Mouse (Mus musculus) lung, embryonic 16.5 days (tissue): ENCODE data around the gene Sh3bp5. TPM values are rescaled to one million over a fixed set of nuclear protein-coding genes. Genes with fewer than 3 reads are reported as not detected.

ENCODE experiments used
- ATAC-seq: fragments of 200-750 bp; cut with Nextera tagmentation; 2 replicates; pipeline ENCODE4 v1.8.0; 2017; ENCODE audit warnings: low read depth, mild to moderate bottlenecking, moderate library complexity
- H3K27ac ChIP-seq: fragments of 300-500 bp; sonication (generic); 2 replicates; pipeline ENCODE4 v1.5.1; 2014; ENCODE audit warnings: mild to moderate bottlenecking, control low read depth, low read length
- H3K27me3 ChIP-seq: fragments of 300-500 bp; sonication (generic); 2 replicates; pipeline ENCODE4 v1.6.1; 2014; ENCODE audit warnings: low read depth, low read length, mixed read lengths; ENCODE audit not compliant: control insufficient read depth, insufficient read depth
- H3K36me3 ChIP-seq: fragments of 300-500 bp; sonication (generic); 2 replicates; pipeline ENCODE4 v1.6.1; 2014; ENCODE audit warnings: low read length; ENCODE audit not compliant: control insufficient read depth, insufficient read depth
- H3K4me1 ChIP-seq: fragments of 300-500 bp; sonication (generic); replicated peaks from 2 replicates; pipeline ENCODE4 v1.6.1; 2014; ENCODE audit warnings: low read length, mixed read lengths; ENCODE audit not compliant: control insufficient read depth, insufficient read depth
- H3K4me2 ChIP-seq: fragments of 300-500 bp; sonication (generic); 2 replicates; pipeline ENCODE4 v1.6.1; 2014; ENCODE audit warnings: low read depth, low read length, control low read depth
- H3K4me3 ChIP-seq: fragments of 300-500 bp; sonication (generic); 2 replicates; pipeline ENCODE4 v1.5.1; 2014; ENCODE audit warnings: mild to moderate bottlenecking, low read length, control low read depth
- H3K9ac ChIP-seq: fragments of 300-500 bp; sonication (generic); 2 replicates; pipeline ENCODE4 v1.6.1; 2014; ENCODE audit warnings: low read length, control low read depth
- H3K9me3 ChIP-seq: fragments of 300-500 bp; sonication (generic); 2 replicates; pipeline ENCODE4 v1.6.1; 2016; ENCODE audit warnings: low read length; ENCODE audit not compliant: control insufficient read depth
- WGBS: fragments of 180-500 bp; shearing (Covaris S2); extraction: QIAGEN DNeasy Blood & Tissue Kit; methylation state at CpG from one replicate; pipeline ENCODE4 v1.1.7; 2014; 5-methylcytosine and 5-hydroxymethylcytosine counted together
- polyA plus RNA-seq: library from polyadenylated mRNA; unstranded; fragments of >200 nt; fragmentation: Nextera tagmentation; extraction: Ambion mirVana; gene quantifications from 2 replicates; pipeline ENCODE4 v1.2.1, GENCODE M21; 2015

The Sh3bp5 gene
- polyA plus RNA-seq, 1 experiment from 2014 or later: 27.3 TPM

DNA sequence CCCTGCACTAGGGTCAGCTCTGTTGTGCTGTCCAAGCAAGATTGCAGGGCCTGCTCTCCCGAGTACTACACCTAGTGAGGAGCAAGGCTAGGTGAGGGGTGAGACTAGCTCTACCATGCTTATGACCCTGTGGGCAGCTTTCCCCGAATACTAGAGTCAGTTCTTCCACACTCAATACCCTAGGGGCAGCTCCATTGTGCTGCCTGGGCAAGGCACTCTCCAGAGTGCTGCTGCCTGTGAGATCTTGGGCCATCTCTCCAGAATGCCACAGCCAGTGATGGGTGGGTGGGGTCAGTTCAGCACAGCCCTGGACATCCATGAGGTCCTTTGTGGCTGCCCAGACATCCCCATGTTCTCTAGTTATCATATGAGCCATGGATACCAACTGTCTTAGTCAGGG lies 106.1 kb downstream of the Sh3bp5 start:
- ATAC-seq: no peak
- no peaks in the 10 kb centered on the region for H3K4me1 ChIP-seq

GRCm38 (mm10) chr14:31327681-31328080 lies 108.2 kb downstream of the Sh3bp5 start:
- H3K4me2 ChIP-seq: no peak overlapping the region
- WGBS: 54% methylated on average over 4 of the region's 4 CpGs
- ATAC-seq: no peak
- no peak overlapping the region for H3K27ac ChIP-seq
- H3K9me3 ChIP-seq: no peaks in the 10 kb centered on the region
- H3K27me3 ChIP-seq: no peaks in the 10 kb centered on the region
- H3K4me3 ChIP-seq: no peak overlapping the region
- no peaks in the 10 kb centered on the region for H3K36me3 ChIP-seq
- peaks cover 6% of the 10 kb centered on the region; the same call in 1 of the 2 replicates for H3K4me1 ChIP-seq
- no peak overlapping the region for H3K9ac ChIP-seq

More for the DNA sequence above, 106.1 kb downstream of the Sh3bp5 start:
- H3K9me3 ChIP-seq: no peaks in the 10 kb centered on the region
- H3K36me3 ChIP-seq: no peaks in the 10 kb centered on the region
- no peak overlapping the region for H3K9ac ChIP-seq
- 35% methylated on average over 2 of the region's 2 CpGs for WGBS
- no peak overlapping the region for H3K4me2 ChIP-seq
- no peaks in the 10 kb centered on the region for H3K27me3 ChIP-seq
- H3K27ac ChIP-seq: no peak overlapping the region
- no peak overlapping the region for H3K4me3 ChIP-seq

DNA sequence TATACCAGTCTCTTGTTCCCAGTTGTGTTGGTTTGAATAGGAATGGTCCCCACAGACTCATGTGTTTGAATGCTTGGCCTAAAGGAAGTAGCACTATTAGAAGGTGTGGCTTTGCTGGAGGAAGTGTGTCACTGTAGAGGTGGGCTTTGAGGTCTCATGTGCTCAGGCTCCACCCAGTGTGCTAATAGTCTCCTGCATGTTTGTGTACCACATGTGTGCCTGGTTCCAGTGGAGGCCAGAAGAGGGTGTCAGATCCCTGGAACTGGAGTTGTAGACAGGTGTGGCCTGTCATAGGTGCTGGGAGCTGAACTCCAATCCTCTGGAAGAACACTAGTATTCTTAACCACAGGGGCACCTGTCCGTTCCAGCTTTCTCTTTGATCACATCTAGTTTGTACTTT lies 108.7 kb downstream of the Sh3bp5 start:
- 82% methylated on average over 1 of the region's 1 CpGs for WGBS
- no peak for ATAC-seq

GRCm38 (mm10) chr14:31326770-31327169 lies 109.1 kb downstream of the Sh3bp5 start:
- WGBS: 65% methylated on average over 7 of the region's 7 CpGs
- Histone ChIP-seq H3K9ac (no peak overlapping the region), H3K4me2 (no peak overlapping the region), H3K4me3 (no peak overlapping the region), H3K9me3 (no peaks in the 10 kb centered on the region), H3K36me3 (no peaks in the 10 kb centered on the region), H3K4me1 (peaks cover 6% of the 10 kb centered on the region; the same call in 1 of the 2 replicates), H3K27me3 (no peaks in the 10 kb centered on the region), H3K27ac (no peak overlapping the region)
- no peak for ATAC-seq

More for the DNA sequence above, 108.7 kb downstream of the Sh3bp5 start:
- Histone ChIP-seq H3K9me3 (no peaks in the 10 kb centered on the region), H3K27ac (no peak overlapping the region), H3K9ac (no peak overlapping the region), H3K4me3 (no peak overlapping the region), H3K4me1 (peaks cover 6% of the 10 kb centered on the region; the same call in 1 of the 2 replicates), H3K4me2 (no peak overlapping the region), H3K27me3 (no peaks in the 10 kb centered on the region), H3K36me3 (no peaks in the 10 kb centered on the region)

- Histone ChIP-seq H3K4me1 (peaks cover 6% of the 10 kb centered on the region; the same call in 1 of the 2 replicates), H3K4me3 (no peak overlapping the region), H3K4me2 (no peak overlapping the region), H3K9ac (no peak overlapping the region), H3K9me3 (no peaks in the 10 kb centered on the region), H3K27me3 (no peaks in the 10 kb centered on the region), H3K27ac (no peak overlapping the region), H3K36me3 (no peaks in the 10 kb centered on the region)
- no peak for ATAC-seq
- 53% methylated on average over 5 of the region's 5 CpGs for WGBS
Observed at GRCm38 (mm10) chr14:31325551-31325950, 110.3 kb downstream of the Sh3bp5 start.

GRCm38 (mm10) chr14:31324851-31325250 lies 111.0 kb downstream of the Sh3bp5 start:
- no peaks in the 10 kb centered on the region for H3K9me3 ChIP-seq
- H3K27ac ChIP-seq: no peak overlapping the region
- H3K36me3 ChIP-seq: no peaks in the 10 kb centered on the region
- WGBS: 70% methylated on average over 10 of the region's 10 CpGs
- H3K4me2 ChIP-seq: no peak overlapping the region
- H3K4me3 ChIP-seq: no peak overlapping the region
- H3K9ac ChIP-seq: no peak overlapping the region
- ATAC-seq: no peak
- H3K27me3 ChIP-seq: no peaks in the 10 kb centered on the region
- peaks cover 6% of the 10 kb centered on the region; the same call in 1 of the 2 replicates for H3K4me1 ChIP-seq

GRCm38 (mm10) chr14:31323849-31324792 lies 111.8 kb downstream of the Sh3bp5 start, which contains the start of gene Dnah1:
Gene Dnah1 (minus strand): TSS chr14:31323896.
- Histone ChIP-seq H3K4me1 (peaks cover 6% of the 10 kb centered on the region; the same call in 1 of the 2 replicates), H3K27ac (no peak within 1 kb of the TSS), H3K27me3 (no peaks in the 10 kb centered on the region), H3K9me3 (no peaks in the 10 kb centered on the region), H3K4me3 (peak within 1 kb of the TSS; percentile 47), H3K4me2 (peak within 1 kb of the TSS; percentile 61), H3K9ac (peak within 1 kb of the TSS; percentile 48), H3K36me3 (no peaks in the 10 kb centered on the region)
- WGBS: 27% methylated on average over 28 of the region's 28 CpGs
- peak; percentile 83 for ATAC-seq

DNA sequence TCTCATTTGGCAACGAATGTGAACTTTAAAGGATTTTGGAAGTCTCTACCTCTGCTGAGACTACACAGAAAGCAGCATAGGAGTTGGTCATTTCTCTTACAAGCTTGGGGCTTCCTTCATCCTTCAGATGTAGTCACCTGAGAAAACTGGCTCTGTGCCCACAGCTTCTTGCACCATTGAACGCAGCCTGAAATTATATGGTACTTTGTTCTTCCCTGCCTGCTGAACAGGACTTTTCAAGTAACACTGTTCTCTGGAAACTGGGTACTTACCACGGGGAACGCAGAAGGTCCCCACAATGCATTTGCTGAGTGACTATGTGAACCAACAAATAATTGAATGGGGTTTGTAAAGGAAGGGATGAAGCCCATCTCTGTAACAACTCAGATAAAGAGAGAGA lies 112.7 kb downstream of the Sh3bp5 start:
- no peak overlapping the region; the same call in 1 of the 2 replicates for H3K4me3 ChIP-seq
- WGBS: 68% methylated on average over 4 of the region's 4 CpGs
- ATAC-seq: no peak
- no peak overlapping the region for H3K27ac ChIP-seq
- H3K9me3 ChIP-seq: no peaks in the 10 kb centered on the region
- peak overlapping the region; percentile 48 for H3K9ac ChIP-seq
- H3K4me2 ChIP-seq: peak overlapping the region; percentile 61
- H3K4me1 ChIP-seq: peaks cover 6% of the 10 kb centered on the region; the same call in 1 of the 2 replicates
- H3K36me3 ChIP-seq: no peaks in the 10 kb centered on the region
- no peaks in the 10 kb centered on the region for H3K27me3 ChIP-seq

- WGBS: 77% methylated on average over 3 of the region's 3 CpGs
- no peak overlapping the region for H3K4me2 ChIP-seq
- H3K27me3 ChIP-seq: no peaks in the 10 kb centered on the region
- ATAC-seq: no peak
- no peak overlapping the region for H3K27ac ChIP-seq
- H3K36me3 ChIP-seq: no peaks in the 10 kb centered on the region
- no peak overlapping the region for H3K4me3 ChIP-seq
- no peak overlapping the region for H3K9ac ChIP-seq
- H3K4me1 ChIP-seq: peaks cover 6% of the 10 kb centered on the region; the same call in 1 of the 2 replicates
- no peaks in the 10 kb centered on the region for H3K9me3 ChIP-seq
Observed at GRCm38 (mm10) chr14:31322191-31322590, 113.7 kb downstream of the Sh3bp5 start.
